Mouse (Mus musculus): ENCODE measurements at regions not wholly inside any gene's neighbourhood (a gene's known extent, or its start where the extent isn't known, plus 50 kb on each side); places are given as distances from the start of the nearest gene placed in this dataset.

GRCm38 (mm10) chr10:65845096-65845624, 1250.8 kb upstream of the Jmjd1c start:
- no peak for DNase-seq (ENCODE audit: low spot score in 2 of 2)

- peak in 1 of 2 experiments; percentile 29 for DNase-seq (ENCODE audit: low spot score in 2 of 2)
Measured at GRCm38 (mm10) chr10:65846136-65846535, 1249.8 kb upstream of the Jmjd1c start.

GRCm38 (mm10) chr10:65847622-65848021, 1248.3 kb upstream of the Jmjd1c start:
- DNase-seq (ENCODE audit: low spot score in 2 of 2), result no peak

GRCm38 (mm10) chr10:65889881-65890280, 1206.0 kb upstream of the Jmjd1c start:
- DNase-seq (ENCODE audit: low spot score in 2 of 2), result no peak

GRCm38 (mm10) chr10:65907571-65907970, 1188.4 kb upstream of the Jmjd1c start:
- DNase-seq (ENCODE audit: low spot score in 2 of 2), result no peak

GRCm38 (mm10) chr10:65912518-65912917, 1183.4 kb upstream of the Jmjd1c start:
- DNase-seq (ENCODE audit: low spot score in 2 of 2), result no peak

- no peak for DNase-seq (ENCODE audit: low spot score in 2 of 2)
Measured at GRCm38 (mm10) chr10:65932077-65932476, 1163.8 kb upstream of the Jmjd1c start.

- peak; percentile 3 to 48 for DNase-seq (ENCODE audit: low spot score in 2 of 2)
Measured at GRCm38 (mm10) chr10:65948587-65948986, 1147.3 kb upstream of the Jmjd1c start.

- no peak for DNase-seq (ENCODE audit: low spot score in 2 of 2)
Measured at GRCm38 (mm10) chr10:65962441-65962840, 1133.5 kb upstream of the Jmjd1c start.

GRCm38 (mm10) chr10:65969770-65970169, 1126.2 kb upstream of the Jmjd1c start:
- no peak for DNase-seq (ENCODE audit: low spot score in 2 of 2)
